Mouse (Mus musculus): ENCODE measurements around the gene Bcl2. TPM values are rescaled to one million over a fixed set of nuclear protein-coding genes. Genes with fewer than 3 reads are reported as not detected.

Bcl2 gene
- polyA plus RNA-seq, 1 experiment from 2014 or later, result 15.1 TPM

DNA sequence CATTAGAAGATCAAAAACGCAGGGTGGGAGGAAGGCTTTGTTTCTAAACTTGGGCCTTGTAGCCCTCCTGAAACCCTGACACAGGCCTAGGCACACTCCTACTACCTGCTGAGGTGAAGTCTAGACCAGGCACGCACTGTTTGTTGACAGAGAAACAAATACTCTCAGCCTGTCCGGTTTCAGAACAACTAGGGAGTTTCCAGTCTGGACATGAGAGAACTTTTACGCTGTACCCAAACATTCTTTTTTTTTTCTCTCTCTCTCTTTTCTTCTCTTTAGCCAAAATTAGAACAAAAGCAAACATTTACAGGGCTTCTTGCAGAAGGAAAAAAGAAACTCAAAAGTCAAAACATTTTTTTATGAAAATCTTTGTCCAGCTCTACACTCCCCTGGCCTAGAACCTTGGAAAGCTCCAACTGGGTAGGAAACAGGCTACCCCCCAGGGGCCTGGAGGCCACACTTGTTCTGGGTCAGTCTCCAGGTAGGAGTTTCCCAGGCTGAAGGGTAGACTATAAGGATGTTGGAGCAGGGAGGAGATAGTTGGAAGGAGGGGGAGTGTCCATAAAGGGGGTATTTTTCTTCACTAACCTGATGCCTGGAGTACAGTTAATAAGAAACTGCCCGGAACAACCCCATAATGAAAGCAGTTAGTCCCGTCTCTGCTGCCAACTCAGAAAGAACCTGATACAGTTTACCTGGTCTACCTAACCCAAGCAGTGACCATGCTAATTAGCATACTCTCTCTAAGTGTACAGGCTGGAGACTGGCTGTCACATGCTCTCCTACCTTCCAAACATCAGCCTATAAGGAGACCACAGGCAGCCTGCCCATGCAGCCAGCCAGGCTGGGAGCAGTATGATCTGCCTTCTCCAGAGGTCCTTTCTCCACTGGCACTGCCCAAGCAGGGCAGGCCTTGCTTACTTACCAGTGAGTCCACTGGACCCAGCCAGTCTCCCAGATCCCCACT, 147.7 kb downstream of the Bcl2 start:
- H3K4me3 ChIP-seq, result no peak overlapping the region
- ATAC-seq (ENCODE audit: low FRiP score), result no peak
- H3K36me3 ChIP-seq, result no peaks in the 10 kb centered on the region
- no peak overlapping the region for H3K27ac ChIP-seq
- no peaks in the 10 kb centered on the region for H3K27me3 ChIP-seq
- H3K9me3 ChIP-seq, result no peaks in the 10 kb centered on the region
- H3K4me2 ChIP-seq, result no peak overlapping the region
- H3K4me1 ChIP-seq (replicated peaks), result peaks cover 9% of the 10 kb centered on the region
- no peak overlapping the region for H3K9ac ChIP-seq
- 84% methylated on average over 6 of the region's 6 CpGs for WGBS

GRCm38 (mm10) chr1:106565238-106565637, 148.8 kb downstream of the Bcl2 start:
- no peak for ATAC-seq (ENCODE audit: low FRiP score)
- Histone ChIP-seq H3K27me3 (no peaks in the 10 kb centered on the region), H3K4me3 (no peak overlapping the region), H3K9ac (no peak overlapping the region), H3K9me3 (no peaks in the 10 kb centered on the region), H3K36me3 (no peaks in the 10 kb centered on the region), H3K4me1 (replicated peaks) (peaks cover 7% of the 10 kb centered on the region), H3K4me2 (no peak overlapping the region), H3K27ac (no peak overlapping the region)
- WGBS, result 87% methylated on average over 4 of the region's 4 CpGs

DNA sequence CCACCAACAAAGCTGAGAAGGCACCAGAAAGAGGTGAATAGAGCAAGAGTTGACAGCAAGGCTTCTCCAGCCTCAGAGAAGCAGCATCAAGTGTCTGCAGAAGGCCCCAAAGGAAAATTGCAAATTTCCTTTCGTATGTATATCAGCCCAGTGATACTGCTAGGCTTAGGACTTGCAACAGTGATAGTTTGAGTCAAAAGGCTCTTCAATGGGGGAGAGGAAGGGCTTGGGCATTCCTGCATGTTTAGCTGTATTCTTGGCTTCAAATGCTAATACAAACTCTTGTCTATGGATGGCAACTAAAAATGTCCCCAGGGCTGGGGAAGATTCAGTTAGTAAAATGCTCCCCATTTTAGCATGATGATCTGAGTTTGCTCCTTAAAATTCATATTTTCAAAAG, 149.6 kb downstream of the Bcl2 start:
- Histone ChIP-seq H3K9ac (no peak overlapping the region), H3K4me1 (replicated peaks) (0 out of 2 replicates have a peak, but pooled peaks cover 3% of the 10 kb centered on the region), H3K27ac (no peak overlapping the region), H3K9me3 (no peaks in the 10 kb centered on the region), H3K36me3 (no peaks in the 10 kb centered on the region), H3K27me3 (no peaks in the 10 kb centered on the region), H3K4me3 (no peak overlapping the region), H3K4me2 (no peak overlapping the region)
- ATAC-seq (ENCODE audit: low FRiP score), result no peak
- 66% methylated on average over 1 of the region's 1 CpGs for WGBS

DNA sequence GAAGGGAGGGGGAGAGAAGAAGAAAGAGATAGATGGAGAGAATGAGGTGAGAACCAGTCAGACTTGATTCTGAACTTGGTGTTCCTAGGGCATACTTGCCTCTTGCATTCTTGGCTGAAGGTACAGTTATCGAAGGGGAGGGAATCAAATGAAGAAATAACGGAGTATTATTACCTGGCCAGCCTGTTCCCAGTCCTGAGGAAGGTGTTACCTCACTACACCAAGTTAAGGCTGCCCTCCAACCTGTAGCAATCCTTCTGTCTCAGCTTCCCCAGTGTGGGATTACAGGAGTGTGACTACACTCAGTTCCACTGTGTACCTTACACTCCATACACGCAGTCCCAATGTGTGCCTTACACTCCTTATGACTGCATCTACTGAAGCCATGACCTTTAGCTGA, 151.3 kb downstream of the Bcl2 start:
- Histone ChIP-seq H3K4me2 (no peak overlapping the region), H3K4me3 (no peak overlapping the region), H3K9me3 (no peaks in the 10 kb centered on the region), H3K36me3 (no peaks in the 10 kb centered on the region), H3K27ac (no peak overlapping the region), H3K4me1 (replicated peaks) (no peaks in the 10 kb centered on the region), H3K27me3 (no peaks in the 10 kb centered on the region), H3K9ac (no peak overlapping the region)
- 93% methylated on average over 3 of the region's 3 CpGs for WGBS
- ATAC-seq (ENCODE audit: low FRiP score), result no peak

GRCm38 (mm10) chr1:106561085-106561760, 152.9 kb downstream of the Bcl2 start:
- H3K9ac ChIP-seq, result no peak overlapping the region
- 0 out of 2 replicates have a peak, but pooled peaks have one; percentile 21 for ATAC-seq (ENCODE audit: low FRiP score)

GRCm38 (mm10) chr1:106560105-106560504, 154.0 kb downstream of the Bcl2 start:
- Histone ChIP-seq H3K9ac (no peak overlapping the region), H3K9me3 (no peaks in the 10 kb centered on the region), H3K36me3 (no peaks in the 10 kb centered on the region), H3K4me3 (no peak overlapping the region), H3K4me1 (replicated peaks) (no peaks in the 10 kb centered on the region), H3K27ac (no peak overlapping the region), H3K27me3 (no peaks in the 10 kb centered on the region), H3K4me2 (no peak overlapping the region)
- 91% methylated on average over 3 of the region's 3 CpGs for WGBS
- ATAC-seq (ENCODE audit: low FRiP score), result no peak

More at GRCm38 (mm10) chr1:106561085-106561760, 152.9 kb downstream of the Bcl2 start:
- H3K9me3 ChIP-seq, result no peaks in the 10 kb centered on the region
- no peak overlapping the region for H3K4me2 ChIP-seq
- no peak overlapping the region for H3K4me3 ChIP-seq
- H3K4me1 ChIP-seq (replicated peaks), result no peaks in the 10 kb centered on the region
- 75% methylated on average over 10 of the region's 11 CpGs for WGBS
- no peaks in the 10 kb centered on the region for H3K36me3 ChIP-seq
- no peaks in the 10 kb centered on the region for H3K27me3 ChIP-seq
- no peak overlapping the region for H3K27ac ChIP-seq

- Histone ChIP-seq H3K4me1 (replicated peaks) (no peaks in the 10 kb centered on the region), H3K4me3 (no peak overlapping the region), H3K36me3 (no peaks in the 10 kb centered on the region), H3K9me3 (no peaks in the 10 kb centered on the region), H3K4me2 (no peak overlapping the region), H3K9ac (no peak overlapping the region), H3K27me3 (no peaks in the 10 kb centered on the region), H3K27ac (no peak overlapping the region)
- WGBS, result 89% methylated on average over 2 of the region's 2 CpGs
- ATAC-seq (ENCODE audit: low FRiP score), result no peak
Measured at GRCm38 (mm10) chr1:106559116-106559605, 154.9 kb downstream of the Bcl2 start.

DNA sequence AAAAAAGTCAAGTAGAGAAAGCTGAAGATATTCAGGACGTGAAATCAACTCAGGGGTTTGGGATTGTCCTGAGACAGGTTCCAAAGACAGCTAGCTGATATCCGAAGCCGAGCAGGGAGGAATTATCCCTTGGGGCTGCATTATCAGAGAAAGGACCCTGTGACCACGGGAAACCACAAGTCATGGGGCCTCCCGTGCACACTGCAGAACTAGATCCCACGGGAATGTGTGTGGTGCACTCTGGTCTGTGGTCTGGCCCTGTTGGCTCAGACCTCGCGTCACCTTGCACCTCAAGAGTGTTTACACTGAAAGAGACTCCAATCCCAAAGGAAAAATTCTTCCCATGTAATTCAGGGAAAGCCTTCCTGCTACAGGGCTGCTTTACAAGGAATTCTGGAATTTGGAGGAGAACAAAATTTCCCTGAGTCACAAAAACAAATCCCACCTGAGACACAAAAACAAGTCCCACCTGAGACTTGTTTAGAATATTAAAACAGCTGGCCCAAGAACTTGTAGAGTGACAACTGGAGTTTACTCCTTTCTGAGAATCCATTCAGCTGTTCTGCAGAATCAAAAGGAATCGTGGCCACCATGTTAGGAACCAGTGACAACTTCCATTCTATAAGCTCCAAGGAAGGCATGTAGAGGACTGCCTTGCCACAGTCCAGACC, 158.4 kb downstream of the Bcl2 start:
- ATAC-seq (ENCODE audit: low FRiP score), result no peak
- Histone ChIP-seq H3K4me1 (replicated peaks) (0 out of 2 replicates have a peak, but pooled peaks cover 4% of the 10 kb centered on the region), H3K36me3 (no peaks in the 10 kb centered on the region), H3K9ac (no peak overlapping the region), H3K27ac (no peak overlapping the region), H3K27me3 (no peaks in the 10 kb centered on the region), H3K9me3 (no peaks in the 10 kb centered on the region), H3K4me2 (no peak overlapping the region), H3K4me3 (no peak overlapping the region)
- WGBS, result 90% methylated on average over 9 of the region's 9 CpGs

DNA sequence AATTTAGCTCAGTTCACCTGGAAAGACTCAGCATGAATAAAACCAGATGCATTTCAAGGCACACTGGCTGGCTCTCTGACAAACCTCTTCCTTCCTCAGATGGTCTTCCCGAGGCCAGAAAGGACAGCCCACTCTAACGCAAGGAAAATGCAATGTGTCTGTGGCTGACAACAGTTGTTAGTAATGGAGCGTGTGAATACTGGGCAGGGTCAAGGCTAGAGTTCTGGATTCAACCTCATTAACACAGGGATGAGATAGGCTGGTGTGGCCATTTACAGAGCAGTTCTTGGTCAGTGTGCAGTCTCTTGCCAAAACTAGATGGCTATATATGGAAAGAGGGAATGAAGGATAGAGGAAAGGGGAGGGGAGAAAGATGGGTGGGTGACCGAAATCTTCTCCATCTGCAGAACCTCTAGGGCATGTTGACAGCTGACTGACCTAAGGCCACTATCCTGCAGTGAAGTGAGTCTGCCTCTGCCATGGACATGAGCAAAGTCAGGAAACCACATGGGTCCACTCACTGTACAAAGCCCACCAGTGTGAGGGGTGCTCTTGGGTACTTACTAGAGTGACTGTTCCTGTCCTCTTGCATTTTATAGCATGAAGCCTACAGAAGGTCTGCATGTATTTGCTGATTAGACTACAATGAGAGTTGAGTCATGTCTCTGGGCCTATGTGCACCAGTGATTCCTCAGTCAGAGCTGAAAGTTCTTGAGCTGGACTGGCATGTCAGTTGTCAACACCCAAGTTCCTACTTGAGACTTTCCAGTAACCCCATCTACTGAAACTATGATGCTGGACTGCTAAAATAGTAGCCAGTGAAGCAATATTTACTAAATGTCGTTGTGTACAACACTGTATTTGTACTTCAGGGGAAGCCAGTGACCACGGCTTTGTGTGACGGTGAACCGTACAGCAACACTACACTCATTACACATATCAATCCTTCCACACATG, 159.9 kb downstream of the Bcl2 start:
- H3K4me1 ChIP-seq (replicated peaks), result 0 out of 2 replicates have a peak, but pooled peaks cover 4% of the 10 kb centered on the region

DNA sequence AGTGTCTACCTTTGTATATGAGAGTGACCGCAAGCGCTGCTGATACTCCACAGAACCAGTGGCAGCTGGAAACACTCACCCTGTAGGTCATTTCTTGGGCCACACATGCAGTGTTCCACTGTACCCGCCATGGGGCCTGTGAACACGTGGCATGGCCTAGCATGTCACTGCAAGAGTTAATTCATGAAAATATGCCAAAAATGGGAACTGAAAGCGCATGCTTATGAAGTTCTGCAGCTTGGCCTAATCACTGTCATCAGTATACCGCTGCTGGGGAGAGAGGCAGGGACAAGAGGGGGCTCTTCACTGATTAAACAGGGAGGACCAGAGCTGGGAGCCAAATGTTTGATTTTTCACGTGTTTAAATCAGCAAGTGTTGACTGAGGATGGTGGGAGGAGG, 161.2 kb downstream of the Bcl2 start:
- ATAC-seq (ENCODE audit: low FRiP score), result no peak
- 79% methylated on average over 7 of the region's 7 CpGs for WGBS
- H3K27me3 ChIP-seq, result no peaks in the 10 kb centered on the region
- no peak overlapping the region for H3K4me2 ChIP-seq
- H3K36me3 ChIP-seq, result no peaks in the 10 kb centered on the region
- H3K9me3 ChIP-seq, result no peaks in the 10 kb centered on the region
- 0 out of 2 replicates have a peak, but pooled peaks cover 4% of the 10 kb centered on the region for H3K4me1 ChIP-seq (replicated peaks)
- H3K9ac ChIP-seq, result no peak overlapping the region
- no peak overlapping the region for H3K4me3 ChIP-seq
- no peak overlapping the region for H3K27ac ChIP-seq

More for the DNA sequence above, 159.9 kb downstream of the Bcl2 start:
- no peak overlapping the region for H3K4me3 ChIP-seq
- no peak for ATAC-seq (ENCODE audit: low FRiP score)
- no peaks in the 10 kb centered on the region for H3K36me3 ChIP-seq
- H3K9ac ChIP-seq, result no peak overlapping the region
- no peak overlapping the region for H3K4me2 ChIP-seq
- 89% methylated on average over 8 of the region's 8 CpGs for WGBS
- H3K27ac ChIP-seq, result no peak overlapping the region
- H3K27me3 ChIP-seq, result no peaks in the 10 kb centered on the region
- no peaks in the 10 kb centered on the region for H3K9me3 ChIP-seq

DNA sequence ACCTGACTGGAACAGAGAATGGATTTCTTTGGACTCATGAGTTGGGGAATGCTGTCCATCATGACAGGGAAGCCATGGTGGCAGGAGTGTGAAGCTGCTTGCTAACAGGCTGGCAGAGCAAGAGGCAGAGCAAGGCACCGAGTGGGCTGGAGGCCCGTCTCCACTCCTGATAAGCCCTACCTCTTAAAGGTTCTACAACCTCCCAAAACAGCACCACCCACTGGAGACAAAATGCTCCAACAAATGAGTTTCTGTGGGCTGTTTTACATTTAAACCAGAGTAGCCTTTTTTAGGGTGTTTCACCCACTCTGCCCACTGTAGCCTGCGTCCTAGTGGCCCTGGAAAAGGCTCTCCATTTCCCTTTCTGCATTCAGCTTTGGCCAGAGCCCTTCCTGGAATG, 163.5 kb downstream of the Bcl2 start:
- Histone ChIP-seq H3K4me1 (replicated peaks) (0 out of 2 replicates have a peak, but pooled peaks cover 4% of the 10 kb centered on the region), H3K4me2 (no peak overlapping the region), H3K9ac (no peak overlapping the region), H3K27me3 (no peaks in the 10 kb centered on the region), H3K4me3 (no peak overlapping the region), H3K9me3 (no peaks in the 10 kb centered on the region), H3K27ac (no peak overlapping the region), H3K36me3 (no peaks in the 10 kb centered on the region)
- WGBS, result 90% methylated on average over 3 of the region's 3 CpGs
- ATAC-seq (ENCODE audit: low FRiP score), result no peak

Data from hindbrain, embryonic 13.5 days (tissue).